Mouse (Mus musculus) embryo, embryonic 10.5 days (tissue): ENCODE data around the gene Olfr619.

Experiments used
- DNase-seq: peaks from one replicate; pipeline ENCODE4 v3.0.0-alpha.2; 2015; ENCODE audit warnings: low spot score

The Olfr619 gene

DNA sequence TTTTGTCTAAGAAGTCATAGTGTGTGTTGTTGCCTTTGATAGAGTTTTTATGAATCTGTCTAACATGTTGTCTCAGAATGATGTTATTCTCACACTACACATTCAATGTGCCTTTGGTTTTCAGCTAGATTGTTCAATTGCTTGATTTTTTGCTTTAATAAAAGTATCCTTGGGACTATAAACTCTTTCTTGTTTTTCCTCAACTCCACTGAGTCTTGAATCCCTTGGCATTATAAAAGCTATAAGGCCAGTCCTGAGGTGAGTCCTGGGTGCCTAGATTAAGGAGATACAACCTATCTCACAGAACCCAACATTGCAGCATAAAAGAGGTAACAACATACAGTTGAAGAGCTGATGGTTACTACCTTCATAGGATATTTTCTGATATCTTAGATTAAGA lies at the start of gene Olfr619:
Gene Olfr619, plus strand, starts transcription at position 301 of the 400 bp plus-strand sequence.
- DNase-seq, result no peak

- no peak for DNase-seq
Observed at GRCm38 (mm10) chr7:103555779-103556178, 44.6 kb upstream of the Olfr619 start, which contains the start of gene Olfr615. TSS of gene Olfr615 (plus strand) at chr7:103556079.

DNA sequence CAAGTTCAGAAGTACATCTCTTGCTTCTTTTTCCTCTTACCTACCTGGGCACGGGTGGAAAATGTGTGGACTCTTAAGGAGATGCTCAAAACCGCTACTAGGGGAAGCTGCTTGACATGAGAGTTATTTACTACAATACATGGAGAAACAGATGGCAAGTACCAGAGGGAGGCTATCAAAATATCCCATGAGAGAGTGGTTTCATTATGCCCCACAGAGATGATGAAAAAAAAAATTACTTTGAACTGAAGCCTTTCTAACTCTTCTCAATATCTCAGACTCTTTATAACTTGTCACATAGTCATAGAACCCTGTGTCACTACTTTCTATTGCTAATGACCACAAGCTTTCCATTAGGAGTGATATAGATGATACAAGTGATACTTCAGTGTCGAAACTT lies 31.3 kb upstream of the Olfr619 start, which contains the start of gene Olfr616:
Gene Olfr616, minus strand, starts transcription at position 101 of the 400 bp plus-strand sequence.
- DNase-seq, result no peak

GRCm38 (mm10) chr7:103572761-103573160 lies 27.6 kb upstream of the Olfr619 start, which contains the start of gene Olfr617:
TSS of gene Olfr617 (plus strand) at chr7:103573061.
- DNase-seq, result no peak

DNA sequence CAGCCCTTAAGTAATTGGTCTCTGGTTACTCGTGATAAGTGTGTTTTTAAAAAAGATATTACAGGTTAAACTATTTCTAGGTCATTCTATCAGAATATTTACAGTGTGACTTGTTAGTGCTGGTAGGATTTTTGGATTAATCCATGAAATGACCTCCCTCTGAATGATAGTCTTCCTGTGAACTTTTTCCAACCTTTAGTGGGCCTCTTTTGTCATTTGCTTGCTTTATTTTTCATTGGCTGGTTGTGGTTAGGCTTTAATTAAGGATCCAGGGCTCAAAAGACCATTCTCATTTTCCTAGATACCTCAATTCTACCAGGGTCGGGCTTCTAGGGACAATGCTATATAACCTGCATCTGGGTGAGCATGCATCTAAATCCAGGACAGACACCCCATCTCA lies 10.6 kb upstream of the Olfr619 start, which contains the start of gene Olfr618:
Gene Olfr618, plus strand, starts transcription at position 301 of the 400 bp plus-strand sequence.
- DNase-seq, result no peak

DNA sequence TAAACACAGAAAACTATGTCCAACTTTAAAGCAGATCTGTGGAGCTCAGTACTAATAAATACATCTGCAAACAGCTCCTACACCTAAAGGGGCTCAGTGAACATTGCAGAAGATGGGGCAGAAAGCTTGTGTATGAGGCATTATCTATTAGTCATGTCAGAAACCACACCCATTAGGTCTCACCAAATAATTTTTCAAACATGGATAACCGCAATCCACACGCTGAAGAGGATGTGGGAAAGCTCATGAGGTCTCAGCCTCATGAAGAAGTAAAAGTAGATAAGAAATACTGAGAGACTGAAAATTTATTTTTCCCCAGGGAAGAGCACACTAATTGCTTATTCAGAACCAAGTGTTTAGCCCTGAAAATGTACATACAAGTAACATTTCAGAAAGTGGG lies 7.0 kb downstream of the Olfr619 start:
- DNase-seq, result no peak

GRCm38 (mm10) chr7:103612434-103612833 lies 12.1 kb downstream of the Olfr619 start, which contains the start of gene Olfr620:
TSS of gene Olfr620 (minus strand) at chr7:103612534.
- DNase-seq, result no peak

GRCm38 (mm10) chr7:103636795-103637194 lies 36.4 kb downstream of the Olfr619 start:
- DNase-seq, result no peak

GRCm38 (mm10) chr7:103642602-103643001 lies 42.2 kb downstream of the Olfr619 start, which contains the start of gene Olfr622:
TSS of gene Olfr622 (minus strand) at chr7:103642702.
- DNase-seq, result no peak

DNA sequence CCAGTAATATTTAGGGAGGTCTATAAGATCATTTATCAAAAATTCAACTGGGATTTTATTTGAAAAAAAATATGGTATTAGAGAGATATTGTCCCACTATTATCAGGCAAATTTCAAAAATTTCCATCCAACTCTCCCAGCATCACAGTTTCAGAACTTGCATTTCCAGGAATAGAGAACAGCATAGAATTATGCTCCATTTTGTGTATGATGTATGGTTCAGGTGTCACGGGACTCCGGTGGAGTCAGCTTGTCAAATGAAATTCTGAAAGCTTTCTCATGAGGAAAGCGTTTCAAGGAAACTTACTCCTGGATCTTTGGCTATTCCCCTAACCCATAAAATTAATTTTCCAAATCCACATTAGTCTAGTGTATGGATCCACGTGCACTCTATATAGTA lies 43.7 kb downstream of the Olfr619 start:
- no peak for DNase-seq
